Mouse (Mus musculus) lung, postnatal 0 days (tissue): ENCODE measurements around the gene Gjd3.

ENCODE experiments used
- CTCF ChIP-seq: IDR thresholded peaks from 2 replicates; pipeline ENCODE4 v1.5.1; 2016; ENCODE audit warnings: antibody characterized with exemption, mild to moderate bottlenecking
- EP300 ChIP-seq: IDR thresholded peaks from 2 replicates; pipeline ENCODE4 v1.6.1; 2016; ENCODE audit warnings: antibody characterized with exemption, mild to moderate bottlenecking, control low read depth

- TF ChIP-seq CTCF = peak; percentile 11; the same call in 1 of the 2 replicates
- TF ChIP-seq EP300 = no peak; the same call in 1 of the 2 replicates
Measured at GRCm38 (mm10) chr11:98936606-98937409, 46.0 kb downstream of the Gjd3 start.
